Mouse (Mus musculus): ENCODE data around the gene Gm10097.

GRCm38 (mm10) chr10:5045213-5045612, 23.8 kb upstream of the Gm10097 start:
- TF ChIP-seq MEF2A (IDR thresholded peaks at IDR 0.05; ENCODE audit: borderline replicate concordance, low read depth, low read length) (no peak), TCF12 (IDR thresholded peaks at IDR 0.05; ENCODE audit: low read depth, low read length) (no peak), ETS1 (conservative IDR thresholded peaks at IDR 0.05; ENCODE audit: low read depth, low read length) (no peak), CTCF (conservative IDR thresholded peaks at IDR 0.05 in 1 of 2, IDR thresholded peaks at IDR 0.05 in 1 of 2; ENCODE audit: low read depth in 2 of 2, low read length in 2 of 2) (no peak)

All from CH12.LX (cell line).